Mouse (Mus musculus) right cerebral cortex, postnatal 10 days (tissue): ENCODE measurements around the gene Ell.
"Not testable (repeated sequence)": the region's sequence is repeated elsewhere in the genome, so short reads cannot be mapped to it uniquely, and the experiment has no call there.

ENCODE experiments used
- DNase-seq, 2 experiments: peaks; one replicate each; pipeline ENCODE4 v3.0.0; 2021; ENCODE audit warnings: low spot score in 2 of 2

Gene Ell

DNA sequence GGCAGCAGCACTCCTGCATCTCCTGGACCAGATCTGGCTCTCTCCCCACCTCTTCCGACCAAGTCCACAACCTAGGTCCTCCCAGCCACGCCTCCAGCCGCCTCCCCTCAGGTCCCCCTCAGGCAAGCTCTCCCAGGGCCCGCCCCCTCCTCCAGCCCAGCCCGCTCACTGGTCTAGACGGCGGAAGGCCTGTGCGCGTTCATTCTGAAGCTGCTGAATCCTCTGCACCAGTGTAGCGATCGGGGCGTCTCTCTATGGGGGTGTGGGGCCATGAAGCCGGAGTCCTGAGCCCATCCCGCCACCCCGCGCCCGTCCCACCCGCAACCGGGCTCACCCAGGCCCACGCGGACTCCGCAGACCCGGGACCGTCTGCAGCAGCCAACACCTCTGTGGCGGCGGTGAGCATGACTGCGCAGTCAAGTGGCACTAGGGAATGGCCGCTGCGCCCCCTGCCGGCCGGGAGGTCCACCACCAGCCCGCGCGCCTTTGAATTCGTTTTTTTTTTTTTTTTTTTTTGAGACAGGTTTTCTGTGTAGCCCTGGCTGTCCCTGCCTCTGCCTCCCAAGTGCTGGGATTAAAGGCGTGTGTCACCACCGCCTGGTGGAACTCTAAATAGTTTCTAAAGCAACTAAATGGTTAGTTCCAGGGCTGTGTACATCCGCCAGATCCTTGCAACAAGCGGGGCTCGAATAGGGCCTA lies 32.8 kb upstream of the Ell start, which contains the start of gene Rex1bd:
Rex1bd (minus strand) TSS at position 425 of the 699 bp plus-strand sequence.
- DNase-seq, result peak; percentile 94 to 95

DNA sequence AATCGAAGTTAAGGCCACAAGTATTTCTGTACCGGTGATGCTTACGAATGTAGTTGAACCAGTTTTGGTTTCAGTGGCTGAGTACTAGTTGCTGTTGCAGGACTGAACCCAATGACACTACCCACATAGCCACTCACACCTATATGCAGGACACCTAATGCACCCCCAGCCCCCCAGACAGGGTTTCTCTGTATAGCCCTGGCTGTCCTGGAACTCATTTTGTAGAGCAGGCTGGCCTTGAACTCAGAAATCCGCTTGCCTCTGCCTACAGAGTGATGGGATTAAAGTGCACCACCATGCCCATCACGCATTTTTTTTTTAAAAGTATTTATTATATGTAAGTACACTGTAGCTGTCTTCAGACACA lies 32.2 kb upstream of the Ell start:
- no peak for DNase-seq

DNA sequence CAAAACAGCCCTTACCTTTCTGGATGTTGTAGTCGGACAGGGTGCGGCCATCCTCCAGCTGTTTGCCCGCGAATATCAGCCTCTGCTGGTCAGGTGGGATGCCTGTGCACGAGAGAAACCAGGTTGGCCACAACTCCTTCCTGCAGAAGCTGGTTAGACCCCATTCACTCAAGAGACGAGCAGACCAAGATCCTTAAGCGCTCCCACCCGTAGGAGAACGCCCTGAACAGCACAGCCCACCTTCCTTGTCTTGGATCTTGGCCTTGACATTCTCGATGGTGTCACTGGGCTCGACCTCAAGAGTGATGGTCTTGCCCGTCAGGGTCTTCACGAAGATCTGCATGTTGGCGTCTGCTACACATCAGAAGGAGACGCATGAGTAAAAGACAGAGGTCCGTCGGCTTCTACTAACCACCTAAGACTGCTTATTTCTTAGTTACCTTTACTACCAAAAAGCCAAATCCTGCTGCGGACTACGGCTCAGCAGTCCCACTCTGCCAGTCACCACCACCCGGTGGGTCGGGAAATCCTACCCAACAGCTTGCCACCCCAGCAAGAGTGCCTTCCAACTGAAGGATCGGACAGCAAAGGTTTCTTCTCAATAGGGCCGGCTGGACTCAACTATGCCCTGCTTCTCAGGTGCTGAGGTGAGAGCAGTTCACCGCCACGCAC lies 29.8 kb upstream of the Ell start:
- DNase-seq, result peak in 1 of 2 experiments; percentile 33

DNA sequence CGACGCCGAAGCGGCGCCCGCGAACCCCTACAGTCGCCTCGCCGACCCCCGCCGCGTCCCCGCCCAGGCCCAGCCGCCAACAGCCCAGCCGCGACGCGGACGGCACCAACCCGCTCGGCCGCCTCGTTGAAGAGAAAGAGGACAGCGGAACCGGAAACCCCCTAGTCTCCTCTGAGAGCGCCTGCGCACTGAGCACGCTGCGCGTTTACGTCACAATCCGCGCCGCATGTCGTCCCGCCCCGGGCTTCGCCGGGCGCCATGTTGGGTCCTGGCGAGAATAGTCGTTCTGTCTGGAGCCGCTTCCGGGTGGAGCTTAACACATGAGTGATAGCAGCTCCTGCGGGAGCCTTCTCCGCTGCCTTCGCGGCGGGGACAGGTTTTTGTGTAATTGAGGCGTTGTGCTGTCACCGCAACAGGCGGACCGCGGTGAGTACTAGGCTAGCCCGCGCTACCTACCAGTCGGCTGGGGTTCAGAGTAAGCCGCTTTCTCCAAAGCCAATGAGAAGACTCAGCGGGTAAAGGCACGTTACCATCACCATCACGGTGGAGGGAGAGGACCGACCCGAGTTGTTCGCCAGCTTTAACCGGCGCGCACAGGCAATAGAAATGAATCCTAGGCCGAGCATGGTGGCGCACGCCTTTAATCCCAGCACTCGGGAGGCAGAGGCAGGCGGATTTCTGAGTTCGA lies 28.9 kb upstream of the Ell start, which contains the start of gene Uba52:
Uba52 (minus strand) TSS at position 574 of the 688 bp plus-strand sequence.
- DNase-seq, result peak; percentile 98 to 99

DNA sequence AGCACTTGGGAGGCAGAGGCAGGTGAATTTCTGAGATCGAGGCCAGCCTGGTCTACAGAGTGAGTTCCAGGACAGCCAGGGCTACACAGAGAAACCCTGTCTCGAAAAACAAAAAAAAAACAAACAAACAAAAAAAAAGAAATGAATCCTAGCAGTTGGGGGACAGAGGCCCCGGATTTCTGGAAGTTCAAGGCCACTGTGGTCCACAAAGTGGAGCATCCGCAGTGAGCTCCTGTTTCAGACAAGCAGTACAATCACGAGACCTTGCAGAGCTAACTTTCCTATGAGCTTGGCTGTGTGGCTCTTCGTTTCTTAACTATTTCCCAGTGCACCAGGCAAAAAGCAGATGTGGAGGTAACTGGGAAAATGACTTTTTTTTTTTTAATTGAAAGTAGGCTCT lies 28.1 kb upstream of the Ell start:
- not testable (repeated sequence) for DNase-seq

DNA sequence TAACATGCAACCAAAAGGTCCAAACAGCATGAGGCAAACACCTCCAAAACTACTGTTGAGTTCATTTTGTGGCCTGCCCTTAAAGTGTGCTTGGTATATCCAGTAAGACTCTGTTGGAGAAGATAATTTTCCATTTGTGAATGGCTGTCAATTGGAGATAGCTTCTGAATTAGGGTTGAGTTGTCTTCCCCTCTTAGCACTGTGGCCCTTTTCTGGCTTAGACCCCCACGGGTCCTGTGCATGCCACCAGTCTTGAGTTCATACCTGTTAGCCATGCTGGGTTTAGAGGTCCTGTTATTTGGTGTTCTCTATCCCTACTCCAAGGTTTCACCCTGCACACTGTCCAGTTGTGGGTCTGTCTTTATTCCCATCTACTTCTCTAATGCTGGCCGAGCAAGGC lies 27.5 kb upstream of the Ell start:
- DNase-seq, result no peak

DNA sequence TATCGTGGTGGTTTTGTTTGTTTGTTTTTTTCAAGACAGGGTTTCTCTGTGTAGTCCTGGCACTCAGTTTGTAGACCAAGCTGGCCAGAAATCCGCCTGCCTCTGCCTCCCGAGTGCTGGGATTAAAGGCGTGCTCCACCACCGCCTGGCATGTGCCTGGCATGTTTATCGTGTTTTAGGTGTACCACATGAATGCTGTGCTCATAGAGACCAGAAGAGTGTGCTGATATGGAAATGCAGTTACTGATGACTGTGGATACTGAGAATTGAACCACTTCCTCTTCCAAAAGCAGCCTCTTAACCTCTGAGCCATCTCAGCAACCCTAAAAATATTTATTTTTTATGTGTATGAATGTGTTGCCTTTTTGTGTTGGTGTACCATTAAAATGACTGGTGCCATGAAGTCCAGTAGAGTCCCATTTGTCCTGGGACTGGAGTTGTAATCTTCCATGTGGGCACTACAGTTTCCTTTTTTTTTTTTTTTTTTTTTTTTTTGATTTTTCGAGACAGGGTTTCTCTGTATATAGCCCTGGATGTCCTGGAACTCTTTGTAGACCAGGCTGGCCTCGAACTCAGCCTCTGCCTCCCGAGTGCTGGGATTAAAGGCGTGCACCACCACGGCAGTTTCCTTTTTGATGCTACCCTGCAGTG lies 26.9 kb upstream of the Ell start:
- no peak for DNase-seq

DNA sequence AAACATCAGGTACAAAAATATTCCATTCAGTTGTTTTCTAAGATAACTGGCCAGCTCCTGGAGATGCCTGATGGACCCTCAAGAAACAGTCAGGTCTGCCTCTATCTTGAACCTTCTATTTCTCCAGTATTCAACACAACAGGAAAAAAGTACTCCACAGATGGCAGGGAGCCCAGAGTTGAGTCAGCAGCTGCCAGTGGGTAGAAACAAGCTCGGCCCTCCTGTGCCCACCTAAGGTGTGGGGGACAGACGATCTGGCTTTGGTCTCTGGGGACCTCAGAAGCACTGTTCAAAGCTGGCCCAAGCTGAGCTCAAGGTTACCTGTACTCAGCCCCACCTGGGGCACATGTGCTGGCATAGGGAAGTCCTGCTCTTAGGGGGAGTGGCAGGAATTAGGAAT lies 25.8 kb upstream of the Ell start:
- DNase-seq, result peak in 1 of 2 experiments; percentile 61

DNA sequence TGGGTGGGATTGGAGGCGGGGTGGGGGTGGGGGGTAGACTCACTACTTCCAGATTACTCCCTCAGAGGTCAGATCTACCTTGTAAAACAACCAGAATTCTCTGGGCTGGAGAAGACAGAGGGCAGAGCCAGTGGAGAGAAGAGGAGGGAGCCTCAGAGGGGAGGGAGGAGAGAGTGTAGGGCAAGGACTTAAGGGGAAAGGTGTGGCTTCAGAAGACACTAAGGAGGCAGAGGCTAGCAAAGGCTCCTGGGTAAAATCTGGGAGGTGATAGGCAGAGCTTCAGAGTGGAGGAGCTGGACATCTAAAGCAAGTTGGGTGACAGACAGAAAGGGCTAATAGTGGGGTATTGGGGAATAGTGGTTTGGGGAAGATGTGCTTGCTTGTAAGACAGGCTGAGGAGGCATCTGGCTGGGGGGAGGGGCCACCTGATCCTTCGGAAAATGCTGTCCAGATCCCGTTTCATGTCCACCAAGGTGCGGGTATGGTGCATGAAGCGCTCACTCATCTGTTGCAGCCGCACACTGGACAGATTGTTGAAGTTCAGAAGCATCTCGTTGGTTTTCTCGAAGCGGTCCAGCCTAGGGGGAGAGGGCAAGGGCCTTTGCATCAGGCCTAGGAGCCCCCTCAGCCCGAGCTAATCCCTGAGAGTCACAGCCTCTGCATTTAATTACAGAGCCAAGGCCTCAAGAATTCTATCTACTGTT lies 21.2 kb upstream of the Ell start:
- DNase-seq, result no peak

DNA sequence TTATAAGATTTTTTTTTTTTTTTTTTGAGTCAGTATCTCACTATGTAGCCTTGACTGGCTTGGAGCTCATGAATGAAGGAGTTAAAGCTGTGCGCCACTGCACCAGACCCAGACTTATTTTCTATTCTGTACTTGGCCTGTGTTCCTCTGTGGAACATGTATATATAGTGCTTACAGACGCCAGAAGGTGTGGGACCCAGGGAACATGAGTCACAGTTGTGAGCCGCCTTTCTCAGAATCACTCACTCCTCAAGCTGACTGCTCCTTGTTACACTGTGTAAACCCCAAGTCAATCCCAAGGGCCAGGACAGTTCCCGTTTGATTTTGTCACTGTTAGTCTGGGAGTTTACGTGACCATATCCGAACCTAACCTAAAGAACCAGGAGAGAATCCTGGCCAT lies 20.2 kb upstream of the Ell start:
- no peak for DNase-seq

DNA sequence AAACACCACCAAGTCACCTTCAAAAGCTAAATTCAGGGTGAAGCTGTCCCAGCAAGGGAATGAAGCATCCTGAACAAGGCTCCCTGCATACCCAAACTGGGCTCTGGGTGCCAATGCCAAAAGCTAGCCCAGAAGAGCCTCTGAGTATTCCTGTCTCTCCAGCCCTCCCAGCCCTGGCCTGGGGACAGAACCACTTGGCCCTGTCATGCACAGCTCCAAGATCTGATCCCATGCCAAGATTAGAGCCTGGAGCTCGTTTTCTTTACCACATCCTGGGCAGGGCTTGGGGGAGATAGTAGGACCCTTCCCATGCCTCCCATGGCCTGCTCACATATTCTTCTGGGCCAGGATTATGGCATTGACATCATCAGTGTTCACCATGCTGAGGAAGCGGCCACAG lies 19.7 kb upstream of the Ell start:
- no peak for DNase-seq

DNA sequence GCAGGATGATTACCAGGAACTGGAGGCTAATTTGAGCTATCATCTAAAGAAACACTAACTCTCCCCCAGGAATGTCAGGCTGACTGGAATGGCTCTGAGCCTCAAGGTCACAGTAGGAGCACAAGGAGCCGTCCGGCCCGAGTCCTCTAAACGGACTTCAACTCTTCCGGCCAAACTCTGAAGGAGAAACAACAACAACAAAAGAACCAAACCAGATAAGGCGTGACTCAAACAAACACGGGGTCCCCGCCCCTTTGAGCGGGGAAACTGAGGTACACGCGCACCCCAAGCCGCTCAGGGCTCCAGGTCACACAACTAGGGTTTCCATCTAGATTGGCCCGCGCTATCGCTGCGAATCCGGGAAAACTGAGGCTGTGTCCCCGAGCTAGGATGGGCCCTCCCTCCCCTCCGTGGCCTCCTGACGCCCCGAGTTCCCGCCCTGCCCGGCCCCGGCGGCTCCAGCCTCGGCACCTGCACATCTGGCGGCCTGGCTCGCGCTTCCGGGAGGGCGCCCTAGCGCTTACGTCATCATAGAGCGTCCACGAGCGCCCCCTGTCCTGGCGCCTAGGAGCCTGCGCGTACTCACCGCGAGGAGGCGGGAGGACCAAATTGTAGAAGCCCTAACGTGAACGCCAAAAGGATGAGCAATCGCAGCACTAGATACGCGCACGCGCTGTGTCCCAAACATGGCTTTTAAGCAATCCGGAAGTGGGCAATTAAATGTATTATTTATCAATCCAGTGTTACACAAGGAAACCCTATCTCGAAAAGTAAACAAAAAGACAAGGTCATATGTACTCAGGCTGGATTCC lies 16.5 kb upstream of the Ell start:
- DNase-seq, result peak; percentile 97 to 98

DNA sequence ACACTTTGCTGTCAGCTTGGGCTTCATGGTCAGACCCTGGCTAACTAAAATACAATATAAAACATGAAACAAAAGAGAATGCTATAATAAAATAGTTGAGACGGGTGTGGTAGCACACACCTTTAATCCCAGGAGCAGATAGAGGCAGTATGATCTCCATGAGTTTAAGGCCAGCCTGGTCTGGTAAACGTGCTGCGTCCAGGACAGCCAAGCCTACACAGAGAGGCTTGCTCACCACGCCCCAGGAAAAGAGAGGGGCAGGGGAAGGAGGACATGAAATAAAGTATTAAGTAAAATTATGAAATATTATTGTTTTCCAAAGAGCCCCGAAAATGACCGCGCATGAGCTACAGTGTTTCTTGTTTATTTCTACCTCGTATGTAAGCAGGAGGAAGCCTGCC lies 12.1 kb upstream of the Ell start:
- DNase-seq, result no peak

DNA sequence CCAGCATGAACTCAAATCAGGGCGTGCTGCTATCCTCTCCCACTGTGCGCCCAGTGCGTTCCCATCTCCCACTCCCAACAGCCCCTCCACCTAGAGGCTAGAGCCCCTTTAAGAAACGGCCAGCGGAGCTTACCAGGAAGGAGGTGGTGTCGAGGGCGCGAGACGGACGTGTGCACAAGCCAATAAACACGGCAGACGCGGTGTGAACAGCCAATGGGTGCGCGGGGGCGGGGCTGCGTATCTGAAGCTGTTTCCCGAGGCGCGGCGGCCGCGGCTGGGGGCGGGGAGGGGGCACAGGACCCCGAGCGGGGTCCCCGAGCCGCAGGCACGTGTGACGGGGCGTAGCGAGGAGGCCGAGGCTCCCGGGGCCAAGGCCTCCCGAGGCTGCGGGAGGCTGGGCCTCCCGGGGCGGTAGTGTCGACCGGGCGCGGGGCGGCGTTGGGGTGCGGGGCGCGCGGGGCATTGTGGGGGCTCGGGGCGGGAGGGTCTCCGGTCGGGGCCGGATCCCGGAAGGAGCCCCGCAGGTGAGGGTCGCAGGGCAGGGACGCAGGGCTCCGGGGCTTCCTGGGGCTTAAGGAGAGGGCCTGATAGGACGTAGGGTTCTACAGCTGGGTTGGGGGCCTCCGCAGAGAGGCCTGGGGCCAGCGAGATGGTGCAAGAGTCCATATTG lies 11.6 kb upstream of the Ell start, which contains the start of the genes Fkbp8 and Kxd1:
Fkbp8 (plus strand) TSS at position 213 of the 670 bp plus-strand sequence.
Kxd1 (minus strand) TSS at position 445 of the 670 bp plus-strand sequence.
- peak; percentile 99 for DNase-seq

DNA sequence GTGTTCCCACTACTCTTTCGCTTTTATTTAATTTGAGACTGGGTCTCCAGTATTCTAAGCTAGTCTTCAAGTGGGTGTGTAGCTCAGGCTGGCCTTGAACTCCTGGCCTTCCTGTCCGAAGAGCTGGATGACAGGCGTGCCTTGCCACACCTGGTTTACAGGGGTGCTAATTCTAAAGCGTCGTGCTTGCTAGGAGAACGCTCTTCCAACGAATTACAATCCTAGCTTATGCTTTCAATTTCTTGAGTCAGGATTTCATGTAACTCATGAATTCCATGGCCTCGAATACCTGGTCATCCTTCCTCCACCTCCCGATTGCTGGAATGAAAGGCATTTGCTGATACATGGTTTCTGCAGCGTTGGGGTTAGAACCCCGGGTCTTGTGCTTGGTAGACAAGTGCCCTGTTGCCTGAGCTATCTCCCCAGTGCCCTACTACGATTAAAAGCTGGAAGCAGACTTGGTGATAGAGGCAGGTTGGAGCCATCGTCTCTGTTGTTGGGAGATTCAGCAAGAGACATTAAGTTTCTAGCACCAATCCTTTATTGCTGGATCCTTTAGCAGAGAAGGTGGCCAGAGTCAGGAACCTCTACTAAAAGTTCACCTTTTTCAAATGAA lies 11.0 kb upstream of the Ell start:
- DNase-seq, result no peak

DNA sequence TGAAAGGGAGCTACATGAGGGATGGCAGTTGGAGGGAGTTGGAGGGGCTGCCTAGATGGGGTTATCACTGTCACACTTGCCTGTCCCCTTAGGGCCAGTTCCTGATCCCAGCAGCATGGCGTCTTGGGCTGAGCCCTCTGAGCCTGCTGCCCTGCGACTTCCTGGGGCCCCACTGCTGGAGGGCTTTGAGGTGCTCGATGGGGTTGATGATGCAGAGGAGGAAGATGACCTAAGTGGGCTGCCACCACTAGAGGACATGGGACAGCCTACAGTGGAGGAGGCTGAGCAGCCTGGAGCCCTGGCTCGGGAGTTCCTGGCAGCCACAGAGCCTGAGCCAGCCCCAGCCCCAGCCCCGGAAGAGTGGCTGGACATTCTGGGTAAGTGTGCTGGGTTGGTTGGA lies 10.0 kb upstream of the Ell start:
- DNase-seq, result no peak

DNA sequence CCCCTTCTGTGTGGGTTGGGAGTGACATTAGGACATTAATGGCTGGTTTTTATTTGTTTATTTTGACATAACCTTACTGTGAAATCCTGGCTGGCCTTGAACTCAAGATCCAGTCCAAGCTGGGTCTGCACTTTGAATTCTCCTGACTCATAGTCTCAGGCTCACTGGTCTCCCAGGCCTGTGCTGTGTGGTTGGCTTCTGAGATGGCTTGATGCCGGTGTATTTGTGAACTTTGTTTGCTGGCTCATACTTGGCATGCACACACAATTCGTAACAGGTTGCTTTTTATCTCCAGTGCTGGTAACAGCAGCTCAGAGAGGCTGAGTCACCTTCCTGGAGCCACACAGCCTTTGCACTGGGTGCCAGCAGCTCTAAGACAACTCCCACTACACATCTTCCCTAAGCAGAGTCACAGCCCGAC lies 9.5 kb upstream of the Ell start:
- no peak for DNase-seq

DNA sequence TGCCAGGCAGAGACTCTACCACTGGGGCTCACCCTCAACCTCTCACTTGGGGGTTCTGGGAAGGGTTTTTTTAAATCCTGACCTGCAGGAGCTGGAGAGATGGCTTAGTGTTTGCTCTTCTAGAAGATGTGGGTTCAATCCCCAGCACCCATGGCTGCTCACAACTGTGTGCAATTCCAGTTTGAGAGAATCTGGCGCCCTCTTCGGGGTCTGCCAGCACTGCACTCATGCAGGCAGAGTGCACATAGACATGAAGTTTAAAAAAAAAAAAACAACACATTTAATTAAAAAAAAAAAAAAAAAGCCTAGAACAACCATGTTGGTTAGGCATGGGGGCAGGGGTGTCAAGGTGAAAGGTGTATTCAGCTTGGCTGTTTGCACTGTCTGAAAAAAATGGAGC lies 8.9 kb upstream of the Ell start:
- DNase-seq, result no peak

DNA sequence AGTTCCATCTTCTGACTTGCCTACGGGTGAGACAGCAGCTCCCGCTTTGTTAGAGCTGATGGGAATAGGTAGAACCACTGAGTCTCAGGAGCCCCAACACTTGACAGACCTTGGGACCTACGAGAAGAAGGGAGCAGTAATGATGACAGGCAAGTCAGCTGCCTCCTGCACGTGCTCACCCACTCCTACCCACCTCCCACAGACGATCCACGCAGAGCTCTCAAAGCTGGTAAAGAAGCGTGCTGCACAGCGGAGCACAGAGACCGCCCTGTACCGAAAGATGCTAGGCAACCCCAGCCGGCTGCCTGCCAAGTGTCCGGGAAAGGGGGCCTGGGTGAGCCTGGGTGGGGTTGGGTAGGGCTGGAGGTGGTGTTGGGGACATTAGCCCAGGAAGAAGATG lies 5.0 kb upstream of the Ell start:
- DNase-seq, result peak in 1 of 2 experiments; percentile 60

DNA sequence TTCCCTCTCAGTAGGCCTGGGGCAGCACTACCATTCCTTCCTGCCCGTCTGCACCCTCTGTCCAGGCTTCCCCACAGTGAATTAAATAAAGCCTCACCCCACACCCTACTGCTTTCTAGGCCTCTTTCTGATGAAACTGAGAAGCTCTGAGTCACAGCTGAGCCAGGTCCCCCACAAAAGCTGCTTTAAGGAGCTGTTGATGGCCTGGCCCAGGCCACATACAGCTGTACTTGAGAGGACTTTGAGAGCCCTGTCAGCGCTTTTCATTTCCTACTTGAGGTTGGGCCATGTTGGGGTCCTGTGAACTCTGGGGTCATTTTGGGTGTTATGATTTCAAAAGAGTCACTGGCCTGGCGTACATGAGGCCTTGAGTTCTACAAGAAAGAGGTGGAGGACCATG lies 4.0 kb upstream of the Ell start:
- no peak for DNase-seq
